9 mouse cellular contexts compared by ENCODE assay signal in genomic region chr7:49786618-49787382, GRCm38 (mm10). TPM values are rescaled to one million over a fixed set of nuclear protein-coding genes. Genes with fewer than 3 reads are reported as not detected.
DNase-seq lines count a peak whose midpoint lies in the region; TF ChIP-seq lines count a peak whose summit lies in the region.
"Had no signal": no experiment of that assay in that cellular context is flagged by ENCODE, and none has a peak within 500 bp of the region (broad histone marks: within the 10 kb centered on the region; RNA-seq: fewer than 3 reads in every experiment).

No protein-coding gene starts in this region.

- intact Hi-C loops in left cerebral cortex, adult 2 months (cut with DNase I) = no loop called here
- intact Hi-C loops in gastrocnemius, adult 2 months (cut with DNase I) = no loop called here

- no peak overlapping the region for H3K27ac ChIP-seq in left cerebral cortex, adult 2 months
- H3K27ac ChIP-seq in gastrocnemius, adult 2 months = no peak overlapping the region

- peak; percentile 82 for TF ChIP-seq CTCF in left cerebral cortex, adult 2 months (IDR thresholded peaks at IDR 0.05)
- TF ChIP-seq CTCF in gastrocnemius, adult 2 months (IDR thresholded peaks at IDR 0.05) = peak; percentile 79

- no peak overlapping the region for H3K4me3 ChIP-seq in left cerebral cortex, adult 2 months
- H3K4me3 ChIP-seq in gastrocnemius, adult 2 months = no peak overlapping the region
- H3K4me3 ChIP-seq: erythroblast, embryonic 14.5 days had no signal

- peak; percentile 50 to 58 for DNase-seq in left cerebral cortex, adult 2 months (ENCODE audit: extremely low spot score in 1 of 2, low spot score in 2 of 2)
- no peak for DNase-seq in left cerebral cortex, adult 11 months (ENCODE audit: low spot score)
- peak; percentile 76 for DNase-seq in Muller cell, postnatal 12 days (ENCODE audit: inconsistent ontology term)
- peak; percentile 18 for DNase-seq in cerebellum, adult 9-11 months
- DNase-seq in gastrocnemius, adult 2 months = peak; percentile 68
- peak; percentile 88 to 91 for DNase-seq in kidney, postnatal 4 days
- peak; percentile 20 to 49 for DNase-seq in natural killer cell, adult 2 months (ENCODE audit: low spot score in 2 of 2)
- no peak for DNase-seq in yolk sac, embryonic 10.5 days (ENCODE audit: low spot score)

RNA-seq across cellular contexts. Expression of gene Prmt3, which starts 8.7 kb away (rescaled TPM):
- total RNA-seq in left cerebral cortex, adult 2 months (2021) = 10 to 100 TPM; 33.5 to 37.3 TPM
- total RNA-seq in gastrocnemius, adult 2 months (2021) = 10 to 100 TPM; 11.1 to 13.2 TPM

RNA-seq across cellular contexts. Expression of gene Htatip2, which starts 27.9 kb away (rescaled TPM):
- 10 to 100 TPM; 12.2 to 15.5 TPM for total RNA-seq in left cerebral cortex, adult 2 months (2021)
- 1 to 10 TPM; 3.9 to 4.0 TPM for total RNA-seq in gastrocnemius, adult 2 months (2021)

Comparison
In these comparisons a context has a peak if more than half of its experiments do, and no peak if none do; other contexts are left out.
1. DNase-seq: peak in left cerebral cortex, adult 2 months (2 of 2), Muller cell, postnatal 12 days (single experiment), cerebellum, adult 9-11 months (single experiment), gastrocnemius, adult 2 months (single experiment), kidney, postnatal 4 days (2 of 2) and natural killer cell, adult 2 months (2 of 2); none in left cerebral cortex, adult 11 months (single experiment) and yolk sac, embryonic 10.5 days (single experiment).